Mouse (Mus musculus) frontal cortex, postnatal 10 days (tissue): ENCODE data around the gene Ryr1.

ENCODE experiments used
- DNase-seq, 2 experiments: peaks; one replicate each; pipeline ENCODE4 v3.0.0; 2022; ENCODE audit warnings: low spot score in 2 of 2, mixed read lengths in 1 of 2

The Ryr1 gene

GRCm38 (mm10) chr7:29037261-29037660 lies 87.7 kb downstream of the Ryr1 start:
- DNase-seq = no peak

- no peak for DNase-seq
These were observed 92.3 kb downstream of the Ryr1 start for GRCm38 (mm10) chr7:29032685-29033084.

GRCm38 (mm10) chr7:29031641-29032040 lies 93.3 kb downstream of the Ryr1 start:
- DNase-seq = no peak

- no peak for DNase-seq
These were observed 95.0 kb downstream of the Ryr1 start for GRCm38 (mm10) chr7:29029690-29030656.

GRCm38 (mm10) chr7:29028761-29029160 lies 96.2 kb downstream of the Ryr1 start:
- no peak for DNase-seq

- no peak for DNase-seq
These were observed 98.2 kb downstream of the Ryr1 start for GRCm38 (mm10) chr7:29026811-29027210.

GRCm38 (mm10) chr7:29026195-29026594 lies 98.8 kb downstream of the Ryr1 start:
- DNase-seq = no peak

- DNase-seq = no peak
These were observed 99.4 kb downstream of the Ryr1 start for GRCm38 (mm10) chr7:29025566-29025965.

- DNase-seq = no peak
These were observed 101.5 kb downstream of the Ryr1 start for GRCm38 (mm10) chr7:29023514-29023913.

- DNase-seq = no peak
These were observed 102.5 kb downstream of the Ryr1 start for GRCm38 (mm10) chr7:29022479-29022878.

GRCm38 (mm10) chr7:29019447-29020220 lies 105.3 kb downstream of the Ryr1 start:
- DNase-seq = no peak

- no peak for DNase-seq
These were observed 107.8 kb downstream of the Ryr1 start for GRCm38 (mm10) chr7:29017222-29017621.

- DNase-seq = no peak
These were observed 108.5 kb downstream of the Ryr1 start for GRCm38 (mm10) chr7:29016440-29016839.

GRCm38 (mm10) chr7:29014984-29015383 lies 110.0 kb downstream of the Ryr1 start:
- no peak for DNase-seq

- DNase-seq = no peak
These were observed 116.3 kb downstream of the Ryr1 start for GRCm38 (mm10) chr7:29008714-29009113.

- no peak for DNase-seq
These were observed 116.8 kb downstream of the Ryr1 start for GRCm38 (mm10) chr7:29008171-29008570.

- no peak for DNase-seq
These were observed 117.5 kb downstream of the Ryr1 start for GRCm38 (mm10) chr7:29007224-29008101.

- peak in 1 of 2 experiments; percentile 20 for DNase-seq
These were observed 124.1 kb downstream of the Ryr1 start for GRCm38 (mm10) chr7:29000651-29001605.

GRCm38 (mm10) chr7:28993402-28993801 lies 131.6 kb downstream of the Ryr1 start:
- no peak for DNase-seq

GRCm38 (mm10) chr7:28992997-28993396 lies 132.0 kb downstream of the Ryr1 start:
- DNase-seq = no peak
